Mouse (Mus musculus): ENCODE results near the gene BC030870.

DNA sequence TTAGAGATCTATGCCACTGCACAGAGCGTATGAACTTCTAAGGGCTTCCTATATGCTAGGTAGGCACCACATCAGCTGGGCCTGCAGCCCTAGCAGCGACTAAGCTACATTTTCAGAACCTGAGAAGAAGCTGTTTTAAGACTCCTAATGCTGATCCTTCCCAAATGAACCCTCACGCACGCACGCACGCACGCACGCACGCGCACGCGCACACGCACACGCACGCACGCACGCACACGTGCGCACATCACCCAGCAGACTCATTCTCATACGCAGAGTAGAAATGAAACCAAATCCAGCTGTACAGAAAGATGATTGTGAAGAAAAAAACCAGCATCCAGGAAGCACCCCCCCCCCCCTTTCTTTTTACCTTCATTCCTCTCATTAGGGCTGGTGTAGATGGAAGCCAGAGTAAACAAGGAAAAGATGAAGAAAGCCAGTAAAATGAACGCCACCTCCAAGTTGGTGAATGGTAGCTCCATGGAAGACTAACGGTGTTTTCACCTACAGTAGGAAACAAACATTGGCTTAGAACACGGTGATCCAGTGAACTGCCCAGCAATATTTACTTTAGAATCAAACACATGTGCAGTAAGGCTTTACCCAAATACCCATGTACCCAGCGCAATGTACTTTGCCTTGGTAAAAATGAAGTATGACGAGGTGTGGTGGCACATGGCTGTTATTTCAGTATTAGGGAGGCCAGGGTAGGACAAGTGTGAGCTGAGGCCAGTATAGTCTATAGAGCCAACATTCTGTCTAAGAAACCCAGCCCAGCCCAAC lies 21.2 kb downstream of the BC030870 start:
- no peak for TF ChIP-seq CTCF (IDR thresholded peaks at IDR 0.05; ENCODE audit: extremely low read depth, insufficient read length, insufficient replicate concordance, low read depth, low read length)
- TF ChIP-seq POLR2A (IDR thresholded peaks at IDR 0.05; ENCODE audit: low read depth, low read length), result no peak

Measured in small intestine, adult 2 months (tissue).